Mouse (Mus musculus): ENCODE data around the gene Snapin.

DNA sequence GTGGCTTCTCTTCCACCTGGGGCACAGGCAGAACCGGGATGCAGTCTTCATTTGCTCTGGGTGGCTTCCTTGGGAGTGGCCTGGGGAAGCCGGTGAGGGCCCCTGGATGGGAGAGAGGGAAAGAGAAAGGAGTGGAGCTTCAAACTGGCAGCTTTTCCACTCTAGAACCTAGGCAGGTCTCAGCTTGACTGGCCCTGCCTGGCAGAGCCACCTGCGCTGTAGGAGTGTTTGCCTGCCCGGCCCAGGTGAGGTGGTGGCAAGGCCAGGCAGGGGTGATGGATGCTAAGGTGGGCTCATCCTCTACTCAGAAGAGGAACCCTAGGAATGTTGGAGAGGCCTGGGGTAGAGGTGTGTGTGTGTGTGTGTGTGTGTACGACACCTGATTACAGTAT, 47.1 kb upstream of the Snapin start:
- TF ChIP-seq GATA1 (IDR thresholded peaks at IDR 0.05; ENCODE audit: borderline replicate concordance, low read length) (no peak), FLI1 (IDR thresholded peaks at IDR 0.05; ENCODE audit: low read length) (no peak)

Measured in megakaryocyte, embryonic 14.5 days (primary cell).